Mouse (Mus musculus) heart, embryonic 16.5 days (tissue): ENCODE measurements around the gene Lhfp. TPM values are rescaled to one million over a fixed set of nuclear protein-coding genes. Genes with fewer than 3 reads are reported as not detected.

Experiments
- ATAC-seq: fragments of 200-750 bp; cut with Nextera tagmentation; replicated peaks from 2 replicates; pipeline ENCODE4 v1.8.0; 2017; ENCODE audit warnings: moderate number of reproducible peaks; ENCODE audit not compliant: insufficient read depth, low FRiP score; ENCODE audit errors: extremely low read depth
- H3K27ac ChIP-seq: fragments of 300-500 bp; sonication (generic); 2 replicates; pipeline ENCODE4 v1.5.1; 2014; ENCODE audit warnings: mild to moderate bottlenecking, low read length, control low read depth, moderate library complexity
- H3K27me3 ChIP-seq: fragments of 300-500 bp; sonication (generic); 2 replicates; pipeline ENCODE4 v1.6.1; 2014; ENCODE audit warnings: low read length, mixed read lengths; ENCODE audit not compliant: control insufficient read depth, insufficient read depth
- H3K36me3 ChIP-seq: fragments of 300-500 bp; sonication (generic); 2 replicates; pipeline ENCODE4 v1.6.1; 2014; ENCODE audit not compliant: control insufficient read depth, insufficient read depth
- H3K4me1 ChIP-seq: fragments of 300-500 bp; sonication (generic); 2 replicates; pipeline ENCODE4 v1.6.1; 2014; ENCODE audit warnings: low read length, mixed read lengths; ENCODE audit not compliant: control insufficient read depth, insufficient read depth
- H3K4me2 ChIP-seq: fragments of 300-500 bp; sonication (generic); 2 replicates; pipeline ENCODE4 v1.6.1; 2014; ENCODE audit warnings: low read depth, mild to moderate bottlenecking, control low read depth, low read length
- H3K4me3 ChIP-seq: fragments of 300-500 bp; sonication (generic); 2 replicates; pipeline ENCODE4 v1.5.1; 2014; ENCODE audit warnings: mild to moderate bottlenecking, control low read depth, low read length
- H3K9ac ChIP-seq: fragments of 300-500 bp; sonication (generic); 2 replicates; pipeline ENCODE4 v1.6.1; 2014; ENCODE audit warnings: low read length, control low read depth
- H3K9me3 ChIP-seq: fragments of 300-500 bp; sonication (generic); replicated peaks from 2 replicates; pipeline ENCODE4 v1.6.1; 2016; ENCODE audit warnings: low read length; ENCODE audit not compliant: control insufficient read depth
- WGBS: fragments of 180-500 bp; shearing (Covaris S2); extraction: QIAGEN DNeasy Blood & Tissue Kit; methylation state at CpG from one replicate; pipeline ENCODE4 v1.1.7; 2014; 5-methylcytosine and 5-hydroxymethylcytosine counted together
- polyA plus RNA-seq: library from polyadenylated mRNA; unstranded; fragments of >200 nt; fragmentation: Nextera tagmentation; extraction: Ambion mirVana; gene quantifications from 2 replicates; pipeline ENCODE4 v1.2.1, GENCODE M21; 2015

The Lhfp gene
- polyA plus RNA-seq, 1 experiment from 2014 or later, result 104 TPM

- WGBS, result 72% methylated on average over 6 of the region's 6 CpGs
Measured at GRCm38 (mm10) chr3:53119978-53120377, 78.7 kb downstream of the Lhfp start.

GRCm38 (mm10) chr3:53125495-53125894 is 84.2 kb downstream of the Lhfp start:
- H3K4me2 ChIP-seq, result no peak overlapping the region
- H3K36me3 ChIP-seq, result no peaks in the 10 kb centered on the region
- H3K9me3 ChIP-seq, result 0 out of 2 replicates have a peak, but pooled peaks cover 2% of the 10 kb centered on the region
- 80% methylated on average over 8 of the region's 8 CpGs for WGBS
- no peaks in the 10 kb centered on the region for H3K27me3 ChIP-seq
- H3K4me1 ChIP-seq, result no peaks in the 10 kb centered on the region
- no peak overlapping the region for H3K9ac ChIP-seq
- no peak for ATAC-seq
- no peak overlapping the region for H3K27ac ChIP-seq
- no peak overlapping the region for H3K4me3 ChIP-seq

More at GRCm38 (mm10) chr3:53119978-53120377, 78.7 kb downstream of the Lhfp start:
- no peaks in the 10 kb centered on the region for H3K36me3 ChIP-seq
- no peak overlapping the region for H3K4me2 ChIP-seq
- H3K27me3 ChIP-seq, result no peaks in the 10 kb centered on the region
- no peak overlapping the region for H3K9ac ChIP-seq
- no peak for ATAC-seq
- H3K4me3 ChIP-seq, result no peak overlapping the region
- H3K9me3 ChIP-seq, result 0 out of 2 replicates have a peak, but pooled peaks cover 2% of the 10 kb centered on the region
- H3K27ac ChIP-seq, result no peak overlapping the region
- H3K4me1 ChIP-seq, result no peaks in the 10 kb centered on the region

DNA sequence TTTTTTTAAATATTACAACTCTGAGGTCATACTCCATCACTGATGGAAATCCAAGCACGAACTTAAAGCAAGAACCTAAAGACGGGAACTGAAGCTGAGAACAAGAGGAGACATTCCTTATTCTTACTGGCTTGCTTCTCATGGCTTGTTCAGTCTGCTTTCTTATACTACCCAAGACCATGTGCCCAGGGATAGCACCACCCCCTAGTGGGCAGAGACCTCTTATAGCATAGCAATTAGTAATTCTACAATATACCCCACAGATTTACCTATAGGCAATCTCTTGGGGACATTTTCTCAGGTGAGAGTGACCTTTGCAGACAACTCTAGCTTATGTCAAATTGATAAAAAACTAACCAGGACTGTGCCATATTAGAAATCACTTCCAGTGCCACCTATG is 97.5 kb downstream of the Lhfp start:
- Histone ChIP-seq H3K4me2 (no peak overlapping the region), H3K4me3 (no peak overlapping the region), H3K9me3 (peaks cover 4% of the 10 kb centered on the region; the same call in 1 of the 2 replicates), H3K4me1 (peaks cover 4% of the 10 kb centered on the region; the same call in 1 of the 2 replicates), H3K27ac (no peak overlapping the region), H3K36me3 (no peaks in the 10 kb centered on the region), H3K27me3 (no peaks in the 10 kb centered on the region), H3K9ac (no peak overlapping the region)
- 83% methylated on average over 2 of the region's 2 CpGs for WGBS
- no peak for ATAC-seq

- Histone ChIP-seq H3K9ac (no peak overlapping the region), H3K4me1 (peaks cover 4% of the 10 kb centered on the region; the same call in 1 of the 2 replicates), H3K9me3 (peaks cover 4% of the 10 kb centered on the region; the same call in 1 of the 2 replicates), H3K27ac (no peak overlapping the region), H3K27me3 (no peaks in the 10 kb centered on the region), H3K4me3 (no peak overlapping the region), H3K4me2 (no peak overlapping the region), H3K36me3 (no peaks in the 10 kb centered on the region)
- no peak for ATAC-seq
Measured at GRCm38 (mm10) chr3:53139205-53139604, 97.9 kb downstream of the Lhfp start.

GRCm38 (mm10) chr3:53139642-53140041 is 98.3 kb downstream of the Lhfp start:
- no peak overlapping the region for H3K4me3 ChIP-seq
- 83% methylated on average over 5 of the region's 5 CpGs for WGBS

GRCm38 (mm10) chr3:53142528-53142927 is 101.2 kb downstream of the Lhfp start:
- Histone ChIP-seq H3K36me3 (no peaks in the 10 kb centered on the region), H3K9me3 (no peaks in the 10 kb centered on the region), H3K9ac (no peak overlapping the region), H3K4me2 (no peak overlapping the region), H3K27ac (no peak overlapping the region), H3K27me3 (no peaks in the 10 kb centered on the region), H3K4me3 (no peak overlapping the region), H3K4me1 (peaks cover 4% of the 10 kb centered on the region; the same call in 1 of the 2 replicates)
- WGBS, result 68% methylated on average over 9 of the region's 9 CpGs
- no peak for ATAC-seq

More at GRCm38 (mm10) chr3:53139642-53140041, 98.3 kb downstream of the Lhfp start:
- no peaks in the 10 kb centered on the region for H3K27me3 ChIP-seq
- H3K36me3 ChIP-seq, result no peaks in the 10 kb centered on the region
- H3K4me2 ChIP-seq, result no peak overlapping the region
- H3K9me3 ChIP-seq, result peaks cover 4% of the 10 kb centered on the region; the same call in 1 of the 2 replicates
- H3K4me1 ChIP-seq, result peaks cover 4% of the 10 kb centered on the region; the same call in 1 of the 2 replicates
- H3K9ac ChIP-seq, result no peak overlapping the region
- H3K27ac ChIP-seq, result no peak overlapping the region
- ATAC-seq, result no peak

DNA sequence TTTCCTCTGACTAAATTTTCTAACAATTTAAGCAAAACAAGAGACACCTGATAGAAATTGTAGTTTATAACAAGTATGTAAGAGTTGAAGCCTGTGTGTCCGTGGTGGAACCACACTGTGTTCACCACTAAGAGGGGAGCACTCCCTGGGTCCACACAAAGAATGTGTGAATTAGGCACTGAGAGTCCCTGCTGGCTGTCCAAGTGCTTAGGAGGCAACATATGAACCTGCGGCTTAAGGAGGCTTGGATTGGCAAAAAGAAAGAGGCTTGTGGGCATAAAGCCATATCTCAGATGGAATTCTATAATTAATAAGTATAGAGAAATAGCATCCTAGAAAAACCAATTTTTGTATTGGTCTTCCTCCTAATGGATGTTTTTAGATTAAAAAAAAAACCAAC is 104.2 kb downstream of the Lhfp start:
- no peaks in the 10 kb centered on the region for H3K9me3 ChIP-seq
- H3K27ac ChIP-seq, result no peak overlapping the region
- H3K36me3 ChIP-seq, result no peaks in the 10 kb centered on the region
- H3K4me2 ChIP-seq, result no peak overlapping the region
- H3K4me1 ChIP-seq, result peaks cover 4% of the 10 kb centered on the region; the same call in 1 of the 2 replicates
- no peak for ATAC-seq
- no peak overlapping the region for H3K9ac ChIP-seq
- H3K27me3 ChIP-seq, result no peaks in the 10 kb centered on the region
- 61% methylated on average over 2 of the region's 2 CpGs for WGBS
- H3K4me3 ChIP-seq, result no peak overlapping the region

DNA sequence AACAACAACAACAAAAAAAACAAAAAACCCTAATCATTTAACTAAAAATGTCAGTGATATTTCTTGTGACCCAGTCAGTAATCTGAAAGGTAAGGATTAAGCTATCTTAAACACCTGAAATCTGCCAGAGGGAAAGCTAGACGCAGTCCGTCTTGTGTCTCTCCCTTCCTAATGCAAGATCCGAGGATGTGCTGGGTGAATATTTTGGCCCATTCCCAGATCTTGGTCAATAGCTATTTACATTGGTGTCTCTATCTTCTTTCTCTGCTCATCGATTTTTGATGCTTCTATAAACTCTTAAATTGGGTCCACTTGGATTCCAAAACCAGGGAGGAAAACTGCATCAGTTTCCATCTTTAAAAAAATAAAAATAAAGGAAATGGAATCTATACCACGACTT is 104.6 kb downstream of the Lhfp start:
- Histone ChIP-seq H3K27ac (no peak overlapping the region), H3K36me3 (no peaks in the 10 kb centered on the region), H3K9me3 (no peaks in the 10 kb centered on the region), H3K9ac (no peak overlapping the region), H3K4me3 (no peak overlapping the region), H3K4me1 (peaks cover 4% of the 10 kb centered on the region; the same call in 1 of the 2 replicates), H3K4me2 (no peak overlapping the region), H3K27me3 (no peaks in the 10 kb centered on the region)
- no peak for ATAC-seq
- 73% methylated on average over 5 of the region's 5 CpGs for WGBS

DNA sequence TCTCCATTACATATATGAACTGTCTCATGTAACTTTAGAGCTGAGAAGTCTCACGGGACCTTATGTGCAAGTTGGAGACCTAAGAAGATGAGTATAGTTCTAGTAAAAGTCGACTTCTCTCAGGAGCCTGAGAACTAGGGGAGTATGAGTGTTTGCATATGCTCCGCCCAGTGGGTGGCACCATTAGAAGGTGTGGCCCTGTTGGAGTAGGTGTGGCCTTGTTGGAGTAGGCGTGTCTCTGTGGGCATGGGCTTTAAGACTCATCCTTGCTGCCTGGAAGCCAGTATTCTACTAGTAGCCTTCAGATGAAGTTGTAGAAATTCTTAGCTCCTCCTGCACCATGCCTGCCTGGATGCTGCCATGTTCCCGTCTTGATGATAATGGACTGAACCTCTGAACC is 105.7 kb downstream of the Lhfp start:
- Histone ChIP-seq H3K4me1 (peaks cover 4% of the 10 kb centered on the region; the same call in 1 of the 2 replicates), H3K9ac (no peak overlapping the region), H3K36me3 (no peaks in the 10 kb centered on the region), H3K9me3 (no peaks in the 10 kb centered on the region), H3K4me2 (no peak overlapping the region), H3K4me3 (no peak overlapping the region), H3K27ac (no peak overlapping the region), H3K27me3 (no peaks in the 10 kb centered on the region)
- WGBS, result 92% methylated on average over 5 of the region's 5 CpGs
- ATAC-seq, result no peak
